Mouse (Mus musculus) CH12.LX (cell line): ENCODE data around the gene Gm5105. TPM values are rescaled to one million over a fixed set of nuclear protein-coding genes. Genes with fewer than 3 reads are reported as not detected.

ENCODE experiments used
- DNase-seq: peaks from one replicate; pipeline ENCODE4 v3.0.0-alpha.2; 2013; ENCODE audit errors: extremely low read depth
- H3K27ac ChIP-seq: 2 replicates; pipeline ENCODE4 v1.5.1; 2012; ENCODE audit warnings: low read depth, mild to moderate bottlenecking, control low read depth, moderate library complexity; ENCODE audit not compliant: insufficient read depth
- H3K27me3 ChIP-seq: replicated peaks from 2 replicates; pipeline ENCODE3; 2012; ENCODE audit warnings: inconsistent platforms
- H3K36me3 ChIP-seq, 2 experiments: replicated peaks in 1 of 2; 2 replicates each; pipeline versions ENCODE3 to v1.6.1; 2012; ENCODE audit warnings: inconsistent platforms in 1 of 2, low read length in 1 of 2, mild to moderate bottlenecking in 1 of 2, mixed read lengths in 1 of 2, moderate library complexity in 1 of 2; ENCODE audit not compliant: control insufficient read depth in 1 of 2, insufficient read depth in 1 of 2
- H3K4me1 ChIP-seq, 2 experiments: 2 replicates each; pipeline ENCODE4 v1.6.1; 2012; ENCODE audit warnings: inconsistent platforms in 1 of 2, moderate library complexity in 1 of 2; ENCODE audit not compliant: insufficient read depth in 2 of 2, control insufficient read depth in 1 of 2
- H3K4me2 ChIP-seq: 2 replicates; pipeline ENCODE4 v1.6.1; 2012; ENCODE audit warnings: low read depth, mild to moderate bottlenecking, control low read depth; ENCODE audit not compliant: poor library complexity, insufficient read depth, severe bottlenecking
- H3K4me3 ChIP-seq, 3 experiments: fragments of 150-350 bp in 1 of 3; sonication (generic) in 1 of 3; replicated peaks in 1 of 3; 2 replicates each; pipeline versions ENCODE3 to v1.5.1; 2011 to 2012; ENCODE audit warnings: low read depth in 2 of 3, low read length in 2 of 3, mild to moderate bottlenecking in 2 of 3, moderate library complexity in 2 of 3, control low read depth in 1 of 3, improper control_type of control experiment in 1 of 3, inconsistent platforms in 1 of 3, mixed read lengths in 1 of 3; ENCODE audit not compliant: poor library complexity in 1 of 3
- H3K79me2 ChIP-seq: replicated peaks from 2 replicates; pipeline ENCODE4 v1.6.1; 2012; ENCODE audit warnings: mild to moderate bottlenecking, moderate library complexity; ENCODE audit not compliant: control insufficient read depth, poor library complexity, insufficient read depth, severe bottlenecking; ENCODE audit errors: extremely low read depth
- H3K9ac ChIP-seq: 2 replicates; pipeline ENCODE4 v1.6.1; 2012; ENCODE audit warnings: low read depth, mild to moderate bottlenecking, control low read depth, moderate library complexity; ENCODE audit not compliant: insufficient read depth
- H3K9me3 ChIP-seq: replicated peaks from 2 replicates; pipeline ENCODE3; 2012; ENCODE audit warnings: low read length, inconsistent platforms, mixed read lengths
- CHD1 ChIP-seq: IDR thresholded peaks from 2 replicates; pipeline ENCODE4 v1.6.1; 2012; ENCODE audit warnings: low read depth, low read length, improper control_type of control experiment, inconsistent platforms
- E2F4 ChIP-seq: IDR thresholded peaks from 2 replicates; pipeline ENCODE4 v1.6.1; 2011; ENCODE audit warnings: low read depth, low read length, improper control_type of control experiment; ENCODE audit not compliant: insufficient replicate concordance
- ELF1 ChIP-seq: IDR thresholded peaks from 2 replicates; pipeline ENCODE4 v1.6.1; 2014; ENCODE audit warnings: low read depth, mild to moderate bottlenecking, inconsistent platforms, low read length, improper control_type of control experiment
- HCFC1 ChIP-seq: IDR thresholded peaks from 2 replicates; pipeline ENCODE4 v1.6.1; 2012; ENCODE audit warnings: low read depth, mild to moderate bottlenecking, inconsistent platforms, low read length, improper control_type of control experiment
- IRF4 ChIP-seq: IDR thresholded peaks from 2 replicates; pipeline ENCODE4 v1.6.1; 2014; ENCODE audit warnings: low read depth, mild to moderate bottlenecking, inconsistent platforms, low read length, improper control_type of control experiment
- JUN ChIP-seq: IDR thresholded peaks from 2 replicates; pipeline ENCODE4 v1.6.1; 2011; ENCODE audit warnings: low read depth, mild to moderate bottlenecking, low read length, improper control_type of control experiment, moderate library complexity; ENCODE audit not compliant: insufficient read depth
- MAX ChIP-seq: IDR thresholded peaks from 2 replicates; pipeline ENCODE4 v1.6.1; 2011; ENCODE audit warnings: low read length, improper control_type of control experiment
- MAZ ChIP-seq: IDR thresholded peaks from 2 replicates; pipeline ENCODE4 v1.6.1; 2012; ENCODE audit warnings: low read depth, mild to moderate bottlenecking, inconsistent platforms, low read length, improper control_type of control experiment, moderate library complexity
- MXI1 ChIP-seq: IDR thresholded peaks from 2 replicates; pipeline ENCODE4 v1.6.1; 2011; ENCODE audit warnings: mild to moderate bottlenecking, low read depth, low read length, improper control_type of control experiment
- MYC ChIP-seq: IDR thresholded peaks from 2 replicates; pipeline ENCODE4 v1.6.1; 2011; ENCODE audit warnings: low read depth, mild to moderate bottlenecking, improper control_type of control experiment, low read length
- POLR2AphosphoS2 ChIP-seq: IDR thresholded peaks from 2 replicates; pipeline ENCODE4 v1.6.1; 2011; ENCODE audit warnings: low read depth, low read length, improper control_type of control experiment
- RAD21 ChIP-seq: IDR thresholded peaks from 2 replicates; pipeline ENCODE4 v1.6.1; 2011; ENCODE audit warnings: low read depth, mild to moderate bottlenecking, low read length, improper control_type of control experiment, moderate library complexity
- RCOR1 ChIP-seq: conservative IDR thresholded peaks from 2 replicates; pipeline ENCODE4 v1.6.1; 2012; ENCODE audit warnings: low read depth, mild to moderate bottlenecking, inconsistent platforms, low read length, improper control_type of control experiment
- USF1 ChIP-seq: IDR thresholded peaks from 2 replicates; pipeline ENCODE4 v1.6.1; 2014; ENCODE audit warnings: low read depth, mild to moderate bottlenecking, inconsistent platforms, low read length, improper control_type of control experiment
- USF2 ChIP-seq: conservative IDR thresholded peaks from 2 replicates; pipeline ENCODE4 v1.6.1; 2011; ENCODE audit warnings: low read depth, low read length, improper control_type of control experiment
- ZKSCAN1 ChIP-seq: IDR thresholded peaks from 2 replicates; pipeline ENCODE4 v1.6.1; 2012; ENCODE audit warnings: low read depth, inconsistent platforms, low read length, improper control_type of control experiment, borderline replicate concordance
- ZNF384 ChIP-seq: IDR thresholded peaks from 2 replicates; pipeline ENCODE4 v1.6.1; 2012; ENCODE audit warnings: low read depth, low read length, improper control_type of control experiment, inconsistent platforms
- dilution Hi-C: fragments of 300-500 bp; cut with MboI; formaldehyde crosslinking; loops from 2 replicates; pipeline ENCODE4 v1.14.3; 2020; ENCODE audit warnings: low sequenced_read_pairs; ENCODE audit not compliant: extremely low pct_unique_long_range_greater_than_20kb, extremely low pct_ligation_motif_present
- in situ Hi-C: fragments of 300-500 bp; cut with MboI; formaldehyde crosslinking; loops from 3 replicates; pipeline ENCODE4 v1.14.3; 2019; ENCODE audit warnings: low sequenced_read_pairs, low pct_ligation_motif_present, low pct_unique_long_range_greater_than_20kb, mixed read lengths
- polyA plus RNA-seq: library from polyadenylated mRNA; unstranded; fragments of >175 nt; gene quantifications from 2 replicates; pipeline ENCODE4 v1.2.1, GENCODE M21; 2012; ENCODE audit warnings: low read depth; ENCODE audit not compliant: insufficient read length
- total RNA-seq, 2 experiments: library from RNA; depleted of rRNA; stranded (reverse); fragments of 300-350 nt in 1 of 2; fragments of >200 nt in 1 of 2; gene quantifications; 2 replicates each; pipeline ENCODE4 v1.2.3; 2012 to 2014

Gm5105 gene
- total and polyA plus RNA-seq, 3 experiments = 0.13 TPM; not detected in 2

GRCm38 (mm10) chr3:137999224-137999790 lies 67.9 kb downstream of the Gm5105 start:
- no peak for DNase-seq
- peak overlapping the region; percentile 96 for H3K4me2 ChIP-seq

More at GRCm38 (mm10) chr3:137999224-137999790, 67.9 kb downstream of the Gm5105 start:
- dilution Hi-C loops = no loop called here
- Histone ChIP-seq H3K27me3 (no peaks in the 10 kb centered on the region), H3K79me2 (0 out of 2 replicates have a peak, but pooled peaks cover 3% of the 10 kb centered on the region), H3K36me3 (no peaks in the 10 kb centered on the region), H3K9me3 (no peaks in the 10 kb centered on the region), H3K4me1 (peaks cover 27 to 79% of the 10 kb centered on the region in 2 experiments), H3K9ac (peak overlapping the region; percentile 72), H3K27ac (peak overlapping the region; percentile 45), H3K4me3 (peak overlapping the region; percentile 7 to 36 (median 13))
- in situ Hi-C loops = no loop called here
- TF ChIP-seq CHD1 = peak; percentile 23
- no peak for TF ChIP-seq POLR2AphosphoS2
- no peak for TF ChIP-seq USF2
- no peak for TF ChIP-seq JUN
- peak; percentile 57; the same call in 1 of the 2 replicates for TF ChIP-seq IRF4
- 0 out of 2 replicates have a peak, but pooled peaks have one; percentile 25 for TF ChIP-seq ELF1
- TF ChIP-seq RCOR1 = 0 out of 2 replicates have a peak, but pooled peaks have one; percentile 40
- peak; percentile 77 for TF ChIP-seq MAX
- TF ChIP-seq MAZ = 0 out of 2 replicates have a peak, but pooled peaks have one; percentile 14
- TF ChIP-seq MYC = 0 out of 2 replicates have a peak, but pooled peaks have one; percentile 6
- 0 out of 2 replicates have a peak, but pooled peaks have one; percentile 33 for TF ChIP-seq E2F4
- no peak for TF ChIP-seq RAD21
- TF ChIP-seq USF1 = peak; percentile 43
- TF ChIP-seq HCFC1 = peak; percentile 57
- 0 out of 2 replicates have a peak, but pooled peaks have one; percentile 51 for TF ChIP-seq MXI1
- no peak for TF ChIP-seq ZKSCAN1
- TF ChIP-seq ZNF384 = no peak

Other genes with a start within 250 kb of the Gm5105 start
- 3,347 and 4,299 TPM in 2 replicates for gene H2afz, start 202.9 kb downstream of the Gm5105 start, total RNA-seq (2012; rRNA removed)
- gene H2afz, start 202.9 kb downstream of the Gm5105 start, total RNA-seq (2014; rRNA removed) = 4,409 and 4,907 TPM in 2 replicates
- 3,496 and 4,006 TPM in 2 replicates for gene H2afz, start 202.9 kb downstream of the Gm5105 start, polyA plus RNA-seq
- 6.0 and 7.0 TPM in 2 replicates for gene Dnajb14, start 199.7 kb downstream of the Gm5105 start, total RNA-seq (2012; rRNA removed)
- 2.8 and 2.9 TPM in 2 replicates for gene Dnajb14, start 199.7 kb downstream of the Gm5105 start, total RNA-seq (2014; rRNA removed)
- gene Dnajb14, start 199.7 kb downstream of the Gm5105 start, polyA plus RNA-seq = 4.4 and 6.4 TPM in 2 replicates
- 146 and 169 TPM in 2 replicates for gene Lamtor3, start 148.9 kb downstream of the Gm5105 start, total RNA-seq (2012; rRNA removed)
- gene Lamtor3, start 148.9 kb downstream of the Gm5105 start, total RNA-seq (2014; rRNA removed) = 245 and 260 TPM in 2 replicates
- gene Lamtor3, start 148.9 kb downstream of the Gm5105 start, polyA plus RNA-seq = 147 and 155 TPM in 2 replicates
- 55.5 and 63.6 TPM in 2 replicates for gene Dapp1, start 85.8 kb downstream of the Gm5105 start, total RNA-seq (2012; rRNA removed)
- 53.5 and 66.4 TPM in 2 replicates for gene Dapp1, start 85.8 kb downstream of the Gm5105 start, total RNA-seq (2014; rRNA removed)
- 62.8 and 81.7 TPM in 2 replicates for gene Dapp1, start 85.8 kb downstream of the Gm5105 start, polyA plus RNA-seq
- 1.3 and 2.0 TPM in 2 replicates for gene 1110002E22Rik, start 2.3 kb downstream of the Gm5105 start, total RNA-seq (2012; rRNA removed)
- 0.43 and 0.66 TPM in 2 replicates for gene 1110002E22Rik, start 2.3 kb downstream of the Gm5105 start, total RNA-seq (2014; rRNA removed)
- gene 1110002E22Rik, start 2.3 kb downstream of the Gm5105 start, polyA plus RNA-seq = 2.3 and 2.6 TPM in 2 replicates
- gene Trmt10a, start 76.1 kb upstream of the Gm5105 start, total RNA-seq (2012; rRNA removed) = 38.0 and 43.9 TPM in 2 replicates
- 31.6 and 33.1 TPM in 2 replicates for gene Trmt10a, start 76.1 kb upstream of the Gm5105 start, total RNA-seq (2014; rRNA removed)
- 65.7 and 90.4 TPM in 2 replicates for gene Trmt10a, start 76.1 kb upstream of the Gm5105 start, polyA plus RNA-seq
- gene Mttp, start 77.6 kb upstream of the Gm5105 start, total RNA-seq (2012; rRNA removed) = 4.0 and 4.5 TPM in 2 replicates
- gene Mttp, start 77.6 kb upstream of the Gm5105 start, total RNA-seq (2014; rRNA removed) = 6.2 and 6.3 TPM in 2 replicates
- gene Mttp, start 77.6 kb upstream of the Gm5105 start, polyA plus RNA-seq = 5.9 and 6.0 TPM in 2 replicates
- gene 4930579F01Rik, start 126.4 kb upstream of the Gm5105 start, total RNA-seq (2012; rRNA removed) = not detected in 2 replicates
- gene 4930579F01Rik, start 126.4 kb upstream of the Gm5105 start, total RNA-seq (2014; rRNA removed) = not detected in 2 replicates
- gene 4930579F01Rik, start 126.4 kb upstream of the Gm5105 start, polyA plus RNA-seq = not detected in 2 replicates
- gene Adh7, start 150.4 kb upstream of the Gm5105 start, total RNA-seq (2012; rRNA removed) = not detected in 2 replicates
- not detected in 2 replicates for gene Adh7, start 150.4 kb upstream of the Gm5105 start, total RNA-seq (2014; rRNA removed)
- gene Adh7, start 150.4 kb upstream of the Gm5105 start, polyA plus RNA-seq = not detected in 2 replicates
- gene Adh1, start 193.6 kb upstream of the Gm5105 start, total RNA-seq (2012; rRNA removed) = 0.13 TPM in 1 of 2 replicates, not detected in the other
- not detected in 2 replicates for gene Adh1, start 193.6 kb upstream of the Gm5105 start, total RNA-seq (2014; rRNA removed)
- not detected in 2 replicates for gene Adh1, start 193.6 kb upstream of the Gm5105 start, polyA plus RNA-seq
- gene Adh6a, start 245.9 kb upstream of the Gm5105 start, total RNA-seq (2012; rRNA removed) = not detected in 2 replicates
- not detected in 2 replicates for gene Adh6a, start 245.9 kb upstream of the Gm5105 start, total RNA-seq (2014; rRNA removed)
- gene Adh6a, start 245.9 kb upstream of the Gm5105 start, polyA plus RNA-seq = not detected in 2 replicates